8 mouse cellular contexts compared by ENCODE assay signal in genomic region chr2:116072706-116073105, GRCm38 (mm10). TPM values are rescaled to one million over a fixed set of nuclear protein-coding genes. Genes with fewer than 3 reads are reported as not detected.
DNase-seq lines count a peak whose midpoint lies in the region; ATAC-seq and TF ChIP-seq lines count a peak whose summit lies in the region.

No protein-coding gene starts in this region.

- H3K9me3 ChIP-seq in embryonic facial prominence, embryonic 12.5 days: no peaks in the 10 kb centered on the region
- H3K9me3 ChIP-seq in hindbrain, embryonic 11.5 days (ENCODE audit: control insufficient read depth, low read length): no peaks in the 10 kb centered on the region
- no peaks in the 10 kb centered on the region for H3K9me3 ChIP-seq in midbrain, embryonic 14.5 days (ENCODE audit: control insufficient read depth, low read length)

- peak overlapping the region; percentile 47 for H3K9ac ChIP-seq in embryonic facial prominence, embryonic 12.5 days
- H3K9ac ChIP-seq in hindbrain, embryonic 11.5 days (ENCODE audit: low read depth, low read length): peak overlapping the region; percentile 5
- H3K9ac ChIP-seq in midbrain, embryonic 14.5 days (replicated peaks; ENCODE audit: low read length): peak overlapping the region; percentile 74; the same call in 1 of the 2 replicates

- no peak for DNase-seq in kidney, adult 2 months
- no peak for DNase-seq in kidney, adult 18-20 months
- DNase-seq in hindbrain, embryonic 11.5 days (ENCODE audit: low spot score): peak; percentile 42
- DNase-seq in midbrain, embryonic 14.5 days: peak; percentile 34
- no peak for DNase-seq in cerebellum, adult 11-12 months
- DNase-seq in thymus, postnatal 10 days (ENCODE audit: low spot score in 2 of 2): no peak

- peak overlapping the region; percentile 63 for H3K4me2 ChIP-seq in embryonic facial prominence, embryonic 12.5 days (replicated peaks)
- peak overlapping the region; percentile 66 for H3K4me2 ChIP-seq in hindbrain, embryonic 11.5 days (replicated peaks; ENCODE audit: low read depth, low read length)
- peak overlapping the region; percentile 59 for H3K4me2 ChIP-seq in midbrain, embryonic 14.5 days (ENCODE audit: low read length)

- no peaks in the 10 kb centered on the region for H3K4me1 ChIP-seq in kidney, adult 2 months (ENCODE audit: control insufficient read depth, insufficient read depth, low read length)
- H3K4me1 ChIP-seq in embryonic facial prominence, embryonic 12.5 days: peaks cover 24% of the 10 kb centered on the region; the same call in 1 of the 2 replicates
- H3K4me1 ChIP-seq in hindbrain, embryonic 11.5 days (replicated peaks; ENCODE audit: control insufficient read depth, insufficient read depth, low read length): peaks cover 3% of the 10 kb centered on the region
- no peaks in the 10 kb centered on the region; the same call in 1 of the 2 replicates for H3K4me1 ChIP-seq in midbrain, embryonic 14.5 days (ENCODE audit: control insufficient read depth, insufficient read depth, low read length)

- peak overlapping the region; percentile 89 for H3K27ac ChIP-seq in kidney, adult 2 months (ENCODE audit: insufficient read depth, low read depth, low read length)
- peak overlapping the region; percentile 48; the same call in 1 of the 2 replicates for H3K27ac ChIP-seq in embryonic facial prominence, embryonic 12.5 days
- H3K27ac ChIP-seq in hindbrain, embryonic 11.5 days (ENCODE audit: low read depth, low read length): no peak overlapping the region
- H3K27ac ChIP-seq in midbrain, embryonic 14.5 days (replicated peaks; ENCODE audit: low read depth, low read length): peak overlapping the region; percentile 84

- ATAC-seq in embryonic facial prominence, embryonic 12.5 days (ENCODE audit: insufficient number of reproducible peaks, insufficient read depth, low FRiP score, low TSS enrichment): no peak
- no peak for ATAC-seq in hindbrain, embryonic 11.5 days (ENCODE audit: low FRiP score)
- ATAC-seq in midbrain, embryonic 14.5 days (ENCODE audit: low FRiP score, low TSS enrichment): no peak
- ATAC-seq in cerebellum, adult (ENCODE audit: insufficient number of reproducible peaks, low FRiP score, low TSS enrichment): no peak

- peaks cover 4% of the 10 kb centered on the region for H3K27me3 ChIP-seq in kidney, adult 2 months (replicated peaks; ENCODE audit: control insufficient read depth, insufficient read depth, low read length)
- H3K27me3 ChIP-seq in embryonic facial prominence, embryonic 12.5 days: peaks cover 22% of the 10 kb centered on the region; the same call in 1 of the 2 replicates
- H3K27me3 ChIP-seq in hindbrain, embryonic 11.5 days (ENCODE audit: control insufficient read depth, insufficient read depth, low read length): no peaks in the 10 kb centered on the region
- peaks cover 11% of the 10 kb centered on the region for H3K27me3 ChIP-seq in midbrain, embryonic 14.5 days (ENCODE audit: control insufficient read depth, insufficient read depth, low read length)

- H3K4me3 ChIP-seq in kidney, adult 2 months (ENCODE audit: insufficient read depth, low read depth, low read length): no peak overlapping the region
- peak overlapping the region; percentile 76 for H3K4me3 ChIP-seq in embryonic facial prominence, embryonic 12.5 days
- H3K4me3 ChIP-seq in hindbrain, embryonic 11.5 days (ENCODE audit: low read depth, low read length): peak overlapping the region; percentile 90
- H3K4me3 ChIP-seq in midbrain, embryonic 14.5 days (replicated peaks; ENCODE audit: low read depth, low read length): peak overlapping the region; percentile 66

- WGBS in kidney, adult 2 months: 16% methylated on average over 5 of the region's 5 CpGs
- WGBS in embryonic facial prominence, embryonic 12.5 days: 6% methylated on average over 5 of the region's 5 CpGs
- WGBS in hindbrain, embryonic 11.5 days: 15% methylated on average over 5 of the region's 5 CpGs
- 2% methylated on average over 5 of the region's 5 CpGs for WGBS in midbrain, embryonic 14.5 days

- no peak for TF ChIP-seq POLR2A in kidney, adult 2 months (IDR thresholded peaks at IDR 0.05; ENCODE audit: low read depth, low read length)

- no peak for TF ChIP-seq CTCF in kidney, adult 2 months (conservative IDR thresholded peaks at IDR 0.05; ENCODE audit: insufficient read depth, insufficient read length, low read depth, low read length)

- no peaks in the 10 kb centered on the region for H3K36me3 ChIP-seq in kidney, adult 2 months (ENCODE audit: control insufficient read depth, insufficient read depth, low read length)
- no peaks in the 10 kb centered on the region for H3K36me3 ChIP-seq in embryonic facial prominence, embryonic 12.5 days
- H3K36me3 ChIP-seq in hindbrain, embryonic 11.5 days (ENCODE audit: control insufficient read depth, insufficient read depth, low read length): no peaks in the 10 kb centered on the region
- no peaks in the 10 kb centered on the region for H3K36me3 ChIP-seq in midbrain, embryonic 14.5 days (ENCODE audit: control insufficient read depth, insufficient read depth, low read length)

RNA-seq across cellular contexts. Expression of gene Meis2, which starts 7.1 kb away (rescaled TPM):
- polyA plus RNA-seq in kidney, adult 2 months (2012; rRNA removed): 28.5 and 32.2 TPM in 2 replicates
- polyA plus RNA-seq in embryonic facial prominence, embryonic 12.5 days (2016; fragmentation: Nextera tagmentation; extraction: Ambion mirVana): 71.2 and 71.7 TPM in 2 replicates
- 121 and 142 TPM in 2 replicates for polyA plus RNA-seq in hindbrain, embryonic 11.5 days (2014; fragmentation: Nextera tagmentation; extraction: Ambion mirVana)
- 83.1 and 84.9 TPM in 2 replicates for polyA plus RNA-seq in midbrain, embryonic 14.5 days (2014; fragmentation: Nextera tagmentation; extraction: Ambion mirVana)

Comparison
In these comparisons a context has a peak if more than half of its experiments do, and no peak if none do; other contexts are left out.
1. DNase-seq: peak in hindbrain, embryonic 11.5 days (single experiment) and midbrain, embryonic 14.5 days (single experiment); none in kidney, adult 2 months (single experiment), kidney, adult 18-20 months (single experiment), cerebellum, adult 11-12 months (single experiment) and thymus, postnatal 10 days (0 of 2).
2. H3K9ac ChIP-seq: peak in every context shown above with its lines; median percentile 74 in midbrain, embryonic 14.5 days; 47 in embryonic facial prominence, embryonic 12.5 days; 5 in hindbrain, embryonic 11.5 days.
3. Peak in every context shown above with its lines, with median percentiles within 50 percentile points of each other: H3K4me2 ChIP-seq.